Mouse (Mus musculus) olfactory bulb, adult 2 months (tissue): ENCODE measurements at regions not wholly inside any gene's neighbourhood (a gene's known extent, or its start where the extent isn't known, plus 50 kb on each side); places are given as distances from the start of the nearest gene placed in this dataset.

Source experiments
- CTCF ChIP-seq: fragments of 200-500 bp; IDR thresholded peaks from 2 replicates; pipeline ENCODE4 v1.5.1; 2012; ENCODE audit warnings: low read depth, mild to moderate bottlenecking, low read length, moderate library complexity; ENCODE audit not compliant: insufficient read depth
- POLR2A ChIP-seq: fragments of 200-500 bp; IDR thresholded peaks from 2 replicates; pipeline ENCODE4 v1.6.1; 2012; ENCODE audit warnings: mild to moderate bottlenecking, low read depth, low read length, moderate library complexity; ENCODE audit not compliant: insufficient read depth

- no peak for TF ChIP-seq CTCF
- no peak for TF ChIP-seq POLR2A
Measured at GRCm38 (mm10) chr6:117256099-117256471, 87.8 kb downstream of the Cxcl12 start.
